Mouse (Mus musculus) T-helper 1 cell (primary cell): ENCODE results near the gene Grb2.

Source experiments
- in situ Hi-C: fragments of 300-600 bp; cut with MboI, MseI; formaldehyde crosslinking; loops from one replicate; pipeline ENCODE4 v1.15.1; 2025; ENCODE audit warnings: high pct_unique_total_duplicates

The Grb2 gene

GRCm38 (mm10) chr11:115712674-115713298 lies 4.4 kb upstream of the Grb2 start:
- in situ Hi-C loops = no loop called here

- in situ Hi-C loops = no loop called here
These were observed 3.9 kb upstream of the Grb2 start for GRCm38 (mm10) chr11:115712268-115712667.

GRCm38 (mm10) chr11:115711133-115711532 lies 2.7 kb upstream of the Grb2 start:
- in situ Hi-C loops = no loop called here

GRCm38 (mm10) chr11:115709829-115710559 lies 1.6 kb upstream of the Grb2 start:
- in situ Hi-C loops = no loop called here

- in situ Hi-C loops = no loop called here
These were observed 795 bp upstream of the Grb2 start for GRCm38 (mm10) chr11:115708956-115709828.

- in situ Hi-C loops = no loop called here
These were observed 836 bp downstream of the Grb2 start for GRCm38 (mm10) chr11:115707313-115708208.

GRCm38 (mm10) chr11:115706584-115706983 lies 1.8 kb downstream of the Grb2 start:
- in situ Hi-C loops = no loop called here

- in situ Hi-C loops = no loop called here
These were observed 2.8 kb downstream of the Grb2 start for GRCm38 (mm10) chr11:115705561-115705960.

GRCm38 (mm10) chr11:115704648-115705047 lies 3.7 kb downstream of the Grb2 start:
- in situ Hi-C loops = no loop called here

GRCm38 (mm10) chr11:115703466-115703865 lies 4.9 kb downstream of the Grb2 start:
- in situ Hi-C loops = no loop called here

- in situ Hi-C loops = no loop called here
These were observed 9.2 kb downstream of the Grb2 start for GRCm38 (mm10) chr11:115698986-115699728.

GRCm38 (mm10) chr11:115697722-115698121 lies 10.7 kb downstream of the Grb2 start:
- in situ Hi-C loops = no loop called here

GRCm38 (mm10) chr11:115697091-115697490 lies 11.3 kb downstream of the Grb2 start:
- in situ Hi-C loops = no loop called here

- in situ Hi-C loops = no loop called here
These were observed 11.9 kb downstream of the Grb2 start for GRCm38 (mm10) chr11:115696471-115696870.

GRCm38 (mm10) chr11:115693979-115694578 lies 14.3 kb downstream of the Grb2 start:
- in situ Hi-C loops = no loop called here

- in situ Hi-C loops = no loop called here
These were observed 15.6 kb downstream of the Grb2 start for GRCm38 (mm10) chr11:115692800-115693199.

GRCm38 (mm10) chr11:115691976-115692375 lies 16.4 kb downstream of the Grb2 start:
- in situ Hi-C loops = no loop called here

GRCm38 (mm10) chr11:115691511-115691910 lies 16.9 kb downstream of the Grb2 start:
- in situ Hi-C loops = no loop called here

GRCm38 (mm10) chr11:115691013-115691412 lies 17.4 kb downstream of the Grb2 start:
- in situ Hi-C loops = no loop called here

- in situ Hi-C loops = no loop called here
These were observed 18.0 kb downstream of the Grb2 start for GRCm38 (mm10) chr11:115690356-115690755.
